Mouse (Mus musculus) spleen, adult 2 months (tissue): ENCODE data around the gene Mif4gd.

Experiments
- CTCF ChIP-seq: fragments of 200-500 bp; IDR thresholded peaks from 2 replicates; pipeline ENCODE4 v1.5.1; 2011; ENCODE audit warnings: mild to moderate bottlenecking, inconsistent platforms; ENCODE audit not compliant: insufficient read depth, insufficient read length, insufficient replicate concordance; ENCODE audit errors: extremely low read depth
- POLR2A ChIP-seq: fragments of 200-500 bp; IDR thresholded peaks from 2 replicates; pipeline ENCODE4 v1.6.1; 2011; ENCODE audit warnings: low read depth, low read length, inconsistent platforms

DNA sequence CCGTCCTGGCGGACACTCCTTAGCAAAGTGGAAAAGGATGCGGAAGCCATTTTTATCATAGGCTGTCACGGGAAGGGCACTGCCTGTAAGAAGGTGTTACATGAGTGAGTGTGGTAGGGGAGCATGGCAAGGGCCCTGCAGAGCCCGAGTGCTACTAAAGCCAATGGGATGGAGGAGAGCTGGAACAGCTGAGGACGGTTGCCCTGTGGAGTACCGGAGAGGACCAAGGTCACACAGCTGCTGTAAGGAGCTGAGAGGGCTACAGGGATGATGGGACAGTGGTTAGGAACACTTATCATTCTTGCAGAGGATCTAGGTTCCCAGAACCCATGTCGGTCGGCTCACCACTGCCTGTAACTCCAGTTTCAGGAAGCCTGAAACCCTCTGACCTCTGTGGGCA is 26.4 kb downstream of the Mif4gd start:
- no peak for TF ChIP-seq CTCF
- TF ChIP-seq POLR2A, result no peak
